Mouse (Mus musculus): ENCODE results near the gene Akr1c14. TPM values are rescaled to one million over a fixed set of nuclear protein-coding genes. Genes with fewer than 3 reads are reported as not detected.
A peak's percentile ranks its signal among the peaks of the same experiment; 100 is the strongest.
"Not testable (repeated sequence)": the region's sequence is repeated elsewhere in the genome, so short reads cannot be mapped to it uniquely, and the experiment has no call there.

Gene Akr1c14
- total RNA-seq, 4 experiments from 2014 or later: 1.0 to 3.8 (median 2.2) TPM

DNA sequence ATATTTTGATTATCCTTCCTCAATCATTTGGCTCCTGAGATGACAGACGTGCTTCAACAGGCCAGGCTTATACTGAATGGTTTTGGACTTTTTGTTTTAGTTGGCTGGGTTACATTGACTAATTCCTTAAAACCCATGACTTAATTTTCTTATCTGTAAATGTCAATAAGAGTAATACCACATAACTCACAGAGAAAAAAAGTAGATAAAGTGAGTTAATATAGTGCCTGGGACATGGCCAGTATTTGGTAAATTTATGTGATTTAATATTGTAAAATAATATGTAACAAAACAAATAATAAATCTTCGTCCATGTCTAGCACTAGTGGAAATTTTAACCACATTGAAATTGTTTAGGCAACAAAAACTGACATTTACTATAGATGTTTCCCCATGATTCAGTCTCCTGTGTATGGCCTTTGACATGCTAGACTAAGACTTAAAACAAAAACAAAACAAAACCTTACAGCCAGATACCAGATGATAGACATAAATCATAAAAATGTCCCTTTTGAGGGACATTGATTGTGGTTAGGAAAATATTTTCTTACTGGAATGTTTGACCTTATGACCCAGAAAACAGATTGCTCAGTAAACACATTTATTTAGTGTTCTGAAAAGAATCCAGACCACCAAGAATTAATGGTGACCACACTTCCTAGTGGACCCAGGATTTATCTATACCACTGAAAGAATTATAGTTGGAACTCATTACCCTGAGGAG is 70.5 kb downstream of the Akr1c14 start:
- DNase-seq (ENCODE audit: low spot score in 2 of 2): no peak

DNA sequence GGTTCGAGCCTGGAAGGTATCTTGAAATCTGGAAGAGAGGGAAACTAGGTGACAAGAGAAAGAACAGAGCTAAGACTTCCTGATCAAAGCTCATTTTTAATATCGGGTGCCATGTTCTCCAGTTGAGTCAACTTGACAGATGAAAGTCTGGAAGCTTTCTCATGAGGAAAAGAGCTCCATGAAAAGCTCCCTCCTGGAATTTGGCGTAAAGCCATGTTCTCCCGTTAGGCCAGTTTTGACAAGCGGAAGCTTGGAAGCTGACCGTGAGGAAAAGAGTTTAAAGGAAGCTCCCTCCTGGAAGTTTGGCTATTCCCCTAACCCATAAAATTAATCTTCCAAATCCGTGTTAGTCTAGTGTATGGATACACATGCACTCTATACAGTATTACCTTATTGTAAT is 74.3 kb downstream of the Akr1c14 start:
- no peak for DNase-seq (ENCODE audit: low spot score in 2 of 2)

DNA sequence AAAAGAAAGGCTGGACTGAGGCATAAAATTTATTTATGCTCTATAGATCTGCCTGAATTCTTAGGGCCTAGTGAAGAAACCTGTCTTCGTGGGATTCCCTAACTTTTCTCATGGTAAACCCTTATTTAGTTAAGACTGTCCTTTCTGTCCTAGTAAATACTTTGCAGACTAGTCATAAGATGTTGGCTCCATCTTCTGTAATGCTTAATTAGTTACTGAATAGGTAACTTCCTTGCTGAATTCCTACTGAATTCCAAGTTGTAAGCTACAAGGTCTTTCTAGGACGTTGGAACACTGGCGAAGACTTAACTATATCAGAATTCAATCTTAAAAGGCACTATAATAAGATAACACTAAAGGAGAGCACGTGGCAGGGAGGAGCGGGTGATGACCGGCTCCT is 75.7 kb downstream of the Akr1c14 start:
- DNase-seq (ENCODE audit: low spot score in 2 of 2): not testable (repeated sequence)

DNA sequence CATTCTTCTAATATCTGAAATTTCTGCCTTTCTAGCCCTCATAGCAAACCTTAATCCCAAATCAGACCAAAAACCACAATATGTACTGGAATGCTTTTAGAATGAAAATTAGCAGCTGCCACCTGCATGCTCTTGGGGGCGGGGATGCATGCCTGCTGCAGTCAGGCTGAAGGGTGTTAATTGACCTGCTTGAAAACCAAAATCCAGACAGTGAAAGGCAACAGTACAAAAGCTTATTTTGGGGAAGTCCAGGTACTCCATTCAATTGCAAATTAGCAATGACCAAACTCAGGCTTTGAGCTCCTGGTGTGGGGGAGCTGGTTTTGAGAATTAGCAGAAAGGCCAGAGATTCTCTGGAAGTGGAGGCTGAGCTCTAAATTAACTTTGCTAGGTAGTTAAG is 77.0 kb downstream of the Akr1c14 start:
- DNase-seq (ENCODE audit: low spot score in 2 of 2): not testable (repeated sequence)

- DNase-seq (ENCODE audit: low spot score in 2 of 2): peak in 1 of 2 experiments; percentile 5
These were observed 80.3 kb downstream of the Akr1c14 start for GRCm38 (mm10) chr13:4129100-4129499.

- DNase-seq (ENCODE audit: low spot score in 2 of 2): no peak
These were observed 82.5 kb downstream of the Akr1c14 start for GRCm38 (mm10) chr13:4131317-4131716.

- no peak for DNase-seq (ENCODE audit: low spot score in 2 of 2)
These were observed 82.9 kb downstream of the Akr1c14 start for GRCm38 (mm10) chr13:4131721-4132120.

DNA sequence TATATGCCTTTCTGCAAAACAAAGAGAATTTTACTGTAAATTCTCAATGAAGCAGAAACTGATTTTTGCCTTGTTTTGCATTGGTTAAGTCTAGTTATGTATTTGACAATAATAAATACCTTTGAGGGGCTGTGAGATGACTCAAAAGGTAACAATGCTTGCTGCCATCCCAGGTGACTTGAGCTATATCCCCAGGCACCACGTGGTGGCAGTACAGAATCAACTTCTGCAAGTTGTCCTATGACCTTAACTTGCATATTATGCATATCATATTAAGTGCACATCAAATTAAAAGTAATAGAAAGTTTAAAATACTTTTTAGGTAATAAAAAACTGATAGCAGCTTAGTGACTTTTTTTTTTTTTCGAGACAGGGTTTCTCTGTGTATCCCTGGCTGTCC is 84.3 kb downstream of the Akr1c14 start:
- no peak for DNase-seq (ENCODE audit: low spot score in 2 of 2)

Other genes with a start within 250 kb of the Akr1c14 start
- gene Calml3, start 244.7 kb upstream of the Akr1c14 start, total RNA-seq (2022): under 1 TPM in 1 of 4 experiments, not detected in 3; 0.35 TPM
- not detected for gene Calm4, start 211.3 kb upstream of the Akr1c14 start, total RNA-seq (2022)
- not detected for gene Calm5, start 194.8 kb upstream of the Akr1c14 start, total RNA-seq (2022)
- 10 to 100 TPM; 34.6 to 65.6 (median 55.6) TPM for gene Net1, start 130.8 kb upstream of the Akr1c14 start, total RNA-seq (2022)
- gene Tubal3, start 130.7 kb upstream of the Akr1c14 start, total RNA-seq (2022): not detected
- gene Ucn3, start 103.7 kb upstream of the Akr1c14 start, total RNA-seq (2022): under 1 TPM in 2 of 4 experiments, not detected in 2; 0.86 to 0.89 TPM
- gene Akr1c18, start 101.6 kb downstream of the Akr1c14 start, total RNA-seq (2022): 1 to 10 TPM in 3 of 4 experiments, under 1 TPM in 1; 0.75 to 1.6 (median 1.2) TPM
- 1 to 10 TPM in 2 of 4 experiments, under 1 TPM in 1, not detected in 1; 0.59 to 1.2 (median 1.1) TPM for gene Akr1c13, start 142.1 kb downstream of the Akr1c14 start, total RNA-seq (2022)
- gene Akr1c19, start 179.7 kb downstream of the Akr1c14 start, total RNA-seq (2022): not detected
- gene Akr1c12, start 230.4 kb downstream of the Akr1c14 start, total RNA-seq (2022): not detected